Mouse (Mus musculus) spleen, adult 2 months (tissue): ENCODE measurements around the gene Mtmr11.

ENCODE experiments used
- CTCF ChIP-seq: fragments of 200-500 bp; IDR thresholded peaks from 2 replicates; pipeline ENCODE4 v1.5.1; 2011; ENCODE audit warnings: mild to moderate bottlenecking, inconsistent platforms; ENCODE audit not compliant: insufficient read depth, insufficient read length, insufficient replicate concordance; ENCODE audit errors: extremely low read depth
- POLR2A ChIP-seq: fragments of 200-500 bp; IDR thresholded peaks from 2 replicates; pipeline ENCODE4 v1.6.1; 2011; ENCODE audit warnings: low read depth, low read length, inconsistent platforms

- TF ChIP-seq POLR2A: no peak
- no peak for TF ChIP-seq CTCF
These were observed 2.0 kb upstream of the Mtmr11 start for GRCm38 (mm10) chr3:96159820-96160219.
